8 mouse cellular contexts compared by ENCODE assay signal in the genomic region with DNA sequence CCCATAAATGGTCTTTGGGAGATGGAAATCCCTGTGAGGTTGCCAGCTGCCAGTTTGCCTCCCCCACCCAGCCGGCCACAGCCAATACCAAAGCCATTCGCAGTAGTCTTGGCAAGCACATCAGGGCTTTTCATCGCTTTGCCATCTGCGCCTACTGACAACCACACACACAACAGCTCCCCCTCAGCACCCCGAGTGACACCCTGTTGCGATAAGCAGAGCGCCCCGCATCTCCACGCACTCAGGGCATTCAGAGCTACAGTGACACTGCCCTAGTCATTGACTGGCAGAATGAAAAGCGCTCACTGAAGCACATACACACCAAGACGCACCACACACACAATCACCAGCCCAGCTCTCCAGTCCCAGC. TPM values are rescaled to one million over a fixed set of nuclear protein-coding genes. Genes with fewer than 3 reads are reported as not detected.
A peak's percentile ranks its signal among the peaks of the same experiment; 100 is the strongest.
DNase-seq lines count a peak whose midpoint lies in the region; ATAC-seq and TF ChIP-seq lines count a peak whose summit lies in the region.

No protein-coding gene starts in this region.

- peaks cover 4% of the 10 kb centered on the region; the same call in 1 of the 2 replicates for H3K9me3 ChIP-seq in erythroblast, embryonic 14.5 days (ENCODE audit: control insufficient read depth, low read length)
- H3K9me3 ChIP-seq in forebrain, embryonic 14.5 days (replicated peaks; ENCODE audit: control insufficient read depth, low read length), result no peaks in the 10 kb centered on the region
- H3K9me3 ChIP-seq in lung, postnatal 0 days (ENCODE audit: low read length), result no peaks in the 10 kb centered on the region
- no peaks in the 10 kb centered on the region for H3K9me3 ChIP-seq in stomach, embryonic 16.5 days (replicated peaks; ENCODE audit: control insufficient read depth, low read length)

- peak overlapping the region; percentile 48 for H3K4me3 ChIP-seq in erythroblast, embryonic 14.5 days (replicated peaks)
- peak overlapping the region; percentile 34 for H3K4me3 ChIP-seq in forebrain, embryonic 14.5 days (ENCODE audit: low read depth, low read length)
- peak overlapping the region; percentile 38 for H3K4me3 ChIP-seq in lung, postnatal 0 days (ENCODE audit: low read depth, low read length)
- H3K4me3 ChIP-seq in stomach, embryonic 16.5 days (replicated peaks; ENCODE audit: low read length), result peak overlapping the region; percentile 46

- WGBS in forebrain, embryonic 14.5 days, result 20% methylated on average over 11 of the region's 11 CpGs
- WGBS in lung, postnatal 0 days, result 20% methylated on average over 11 of the region's 11 CpGs
- WGBS in stomach, embryonic 16.5 days, result 33% methylated on average over 11 of the region's 11 CpGs

- peaks cover 44% of the 10 kb centered on the region for H3K4me1 ChIP-seq in erythroblast, embryonic 14.5 days (ENCODE audit: control insufficient read depth)
- H3K4me1 ChIP-seq in forebrain, embryonic 14.5 days (ENCODE audit: control insufficient read depth, insufficient read depth, low read length), result no peaks in the 10 kb centered on the region
- H3K4me1 ChIP-seq in lung, postnatal 0 days (ENCODE audit: insufficient read depth, low read depth, low read length), result 0 out of 2 replicates have a peak, but pooled peaks cover 3% of the 10 kb centered on the region
- H3K4me1 ChIP-seq in stomach, embryonic 16.5 days (ENCODE audit: control insufficient read depth, insufficient read depth, low read length), result 0 out of 2 replicates have a peak, but pooled peaks cover 3% of the 10 kb centered on the region

- TF ChIP-seq CTCF in lung, postnatal 0 days (IDR thresholded peaks at IDR 0.05), result no peak

- no peak overlapping the region for H3K27ac ChIP-seq in forebrain, embryonic 14.5 days (ENCODE audit: low read depth, low read length)
- no peak overlapping the region for H3K27ac ChIP-seq in lung, postnatal 0 days (ENCODE audit: low read length)
- no peak overlapping the region for H3K27ac ChIP-seq in stomach, embryonic 16.5 days (ENCODE audit: low read length)

- H3K27me3 ChIP-seq in erythroblast, embryonic 14.5 days (ENCODE audit: control insufficient read depth), result peaks cover 66% of the 10 kb centered on the region
- peaks cover 28% of the 10 kb centered on the region for H3K27me3 ChIP-seq in forebrain, embryonic 14.5 days (replicated peaks; ENCODE audit: control insufficient read depth, insufficient read depth, low read length)
- H3K27me3 ChIP-seq in lung, postnatal 0 days (replicated peaks; ENCODE audit: insufficient read depth, low read length), result peaks cover 13% of the 10 kb centered on the region
- H3K27me3 ChIP-seq in stomach, embryonic 16.5 days (ENCODE audit: control insufficient read depth, insufficient read depth, low read length), result peaks cover 24% of the 10 kb centered on the region

- H3K9ac ChIP-seq in forebrain, embryonic 14.5 days (ENCODE audit: low read length), result peak overlapping the region; percentile 40; the same call in 1 of the 2 replicates
- no peak overlapping the region for H3K9ac ChIP-seq in lung, postnatal 0 days (replicated peaks; ENCODE audit: low read depth)
- peak overlapping the region; percentile 62 for H3K9ac ChIP-seq in stomach, embryonic 16.5 days (ENCODE audit: low read length)

- peaks cover 26% of the 10 kb centered on the region for H3K36me3 ChIP-seq in erythroblast, embryonic 14.5 days (ENCODE audit: control insufficient read depth)
- H3K36me3 ChIP-seq in forebrain, embryonic 14.5 days (ENCODE audit: control insufficient read depth, insufficient read depth, low read length), result peaks cover 9% of the 10 kb centered on the region
- peaks cover 6% of the 10 kb centered on the region; the same call in 1 of the 2 replicates for H3K36me3 ChIP-seq in lung, postnatal 0 days (ENCODE audit: insufficient read depth, low read length)
- no peaks in the 10 kb centered on the region for H3K36me3 ChIP-seq in stomach, embryonic 16.5 days (ENCODE audit: control insufficient read depth, insufficient read depth, low read length)

- TF ChIP-seq EP300 in lung, postnatal 0 days (IDR thresholded peaks at IDR 0.05), result no peak

- peak overlapping the region; percentile 58 for H3K4me2 ChIP-seq in forebrain, embryonic 14.5 days (ENCODE audit: low read length)
- H3K4me2 ChIP-seq in lung, postnatal 0 days (replicated peaks; ENCODE audit: low read depth, low read length), result peak overlapping the region; percentile 77
- peak overlapping the region; percentile 66 for H3K4me2 ChIP-seq in stomach, embryonic 16.5 days (ENCODE audit: low read depth, low read length)

- ATAC-seq in erythroblast, adult 5-6 weeks (replicated peaks; ENCODE audit: low FRiP score, poor library complexity, severe bottlenecking), result no peak
- peak; percentile 23; the same call in 1 of the 2 replicates for ATAC-seq in forebrain, embryonic 14.5 days
- no peak for ATAC-seq in lung, postnatal 0 days
- no peak for ATAC-seq in stomach, embryonic 16.5 days (ENCODE audit: insufficient read depth, low FRiP score)

- peak; percentile 71 for DNase-seq in Muller cell, postnatal 12 days (ENCODE audit: inconsistent ontology term)
- peak; percentile 44 for DNase-seq in forebrain, embryonic 14.5 days (ENCODE audit: low spot score)
- DNase-seq in layer of hippocampus, adult 8-10 months (ENCODE audit: low spot score in 2 of 2), result peak; percentile 79 to 82
- DNase-seq in lung, postnatal 0 days (ENCODE audit: low spot score), result no peak
- DNase-seq in adrenal gland, adult 2 months, result no peak

RNA-seq across cellular contexts. Expression of a gene that starts 2.2 kb away (rescaled TPM):
- 0.36 and 0.47 TPM in 2 replicates for polyA plus RNA-seq in erythroblast, embryonic 14.5 days (2012)
- 1.0 and 1.2 TPM in 2 replicates for total RNA-seq in erythroblast, adult 5-6 weeks (2015; ENCODE audit: low replicate concordance)
- 0.42 TPM in 1 of 2 replicates, not detected in the other for total RNA-seq in erythroblast, adult 5-6 weeks (2017; ENCODE audit: low replicate concordance)
- polyA plus RNA-seq in forebrain, embryonic 14.5 days (2014; fragmentation: Nextera tagmentation; extraction: Ambion mirVana), result 1.9 and 3.4 TPM in 2 replicates
- total RNA-seq in layer of hippocampus, adult 8-10 months (2022), result 10 to 100 TPM; 33.3 to 40.3 (median 35.8) TPM
- 15.0 and 15.5 TPM in 2 replicates for polyA plus RNA-seq in lung, postnatal 0 days (2015; fragmentation: Nextera tagmentation; extraction: Ambion mirVana)
- polyA plus RNA-seq in stomach, embryonic 16.5 days (2015; fragmentation: Nextera tagmentation; extraction: Ambion mirVana), result 3.7 and 5.2 TPM in 2 replicates
- total RNA-seq in adrenal gland, adult 2 months (2021), result 1 to 10 TPM; 3.0 to 5.8 TPM
- 12.0 and 15.2 TPM in 2 replicates for polyA plus RNA-seq in adrenal gland, adult 2 months (2012; rRNA removed)

RNA-seq across cellular contexts. Expression of a gene that starts 11.1 kb away (rescaled TPM):
- 19.7 and 19.8 TPM in 2 replicates for polyA plus RNA-seq in erythroblast, embryonic 14.5 days (2012)
- total RNA-seq in erythroblast, adult 5-6 weeks (2015; ENCODE audit: low replicate concordance), result not detected in 2 replicates
- total RNA-seq in erythroblast, adult 5-6 weeks (2017; ENCODE audit: low replicate concordance), result 121 and 215 TPM in 2 replicates
- polyA plus RNA-seq in forebrain, embryonic 14.5 days (2014; fragmentation: Nextera tagmentation; extraction: Ambion mirVana), result not detected in 2 replicates
- total RNA-seq in layer of hippocampus, adult 8-10 months (2022), result 10 to 100 TPM in 2 of 4 experiments, 1 to 10 TPM in 2; 2.0 to 27.5 (median 16.4) TPM
- polyA plus RNA-seq in lung, postnatal 0 days (2015; fragmentation: Nextera tagmentation; extraction: Ambion mirVana), result 0.80 TPM in 1 of 2 replicates, not detected in the other
- 0.96 TPM in 1 of 2 replicates, not detected in the other for polyA plus RNA-seq in stomach, embryonic 16.5 days (2015; fragmentation: Nextera tagmentation; extraction: Ambion mirVana)
- total RNA-seq in adrenal gland, adult 2 months (2021), result 1 to 10 TPM; 2.9 to 6.9 TPM
- polyA plus RNA-seq in adrenal gland, adult 2 months (2012; rRNA removed), result not detected in 2 replicates

RNA-seq across cellular contexts. Expression of a gene that starts 16.5 kb away (rescaled TPM):
- 14.4 and 21.7 TPM in 2 replicates for polyA plus RNA-seq in erythroblast, embryonic 14.5 days (2012)
- 138 and 155 TPM in 2 replicates for total RNA-seq in erythroblast, adult 5-6 weeks (2015; ENCODE audit: low replicate concordance)
- total RNA-seq in erythroblast, adult 5-6 weeks (2017; ENCODE audit: low replicate concordance), result 126 and 150 TPM in 2 replicates
- polyA plus RNA-seq in forebrain, embryonic 14.5 days (2014; fragmentation: Nextera tagmentation; extraction: Ambion mirVana), result 261 and 263 TPM in 2 replicates
- total RNA-seq in layer of hippocampus, adult 8-10 months (2022), result 1,000 to 10,000 TPM in 2 of 4 experiments, 100 to 1,000 TPM in 2; 302 to 1,974 (median 897) TPM
- 469 and 481 TPM in 2 replicates for polyA plus RNA-seq in lung, postnatal 0 days (2015; fragmentation: Nextera tagmentation; extraction: Ambion mirVana)
- 451 and 599 TPM in 2 replicates for polyA plus RNA-seq in stomach, embryonic 16.5 days (2015; fragmentation: Nextera tagmentation; extraction: Ambion mirVana)
- 1,000 to 10,000 TPM in 1 of 2 experiments, 100 to 1,000 TPM in 1; 904 to 1,338 TPM for total RNA-seq in adrenal gland, adult 2 months (2021)
- 889 and 996 TPM in 2 replicates for polyA plus RNA-seq in adrenal gland, adult 2 months (2012; rRNA removed)

Comparison
In these comparisons a context has a peak if more than half of its experiments do, and no peak if none do; other contexts are left out.
1. DNase-seq: peak in Muller cell, postnatal 12 days (single experiment), forebrain, embryonic 14.5 days (single experiment) and layer of hippocampus, adult 8-10 months (2 of 2); none in lung, postnatal 0 days (single experiment) and adrenal gland, adult 2 months (single experiment).
2. RNA of a gene that starts 11.1 kb away (polyA plus RNA-seq): 19.7 to 19.8 TPM in erythroblast, embryonic 14.5 days; 0.80 TPM in lung, postnatal 0 days, not detected in forebrain, embryonic 14.5 days, 0.96 TPM in stomach, embryonic 16.5 days and not detected in adrenal gland, adult 2 months; every median in the first group is over 10 times any median in the second.
3. RNA of a gene that starts 16.5 kb away (polyA plus RNA-seq): 889 to 996 TPM in adrenal gland, adult 2 months, 469 to 481 TPM in lung, postnatal 0 days, 451 to 599 TPM in stomach, embryonic 16.5 days and 261 to 263 TPM in forebrain, embryonic 14.5 days; 14.4 to 21.7 TPM in erythroblast, embryonic 14.5 days; every median in the first group is over 10 times any median in the second.
4. Peak in every context shown above with its lines, with median percentiles within 50 percentile points of each other: H3K4me3 ChIP-seq and H3K4me2 ChIP-seq.